Mouse (Mus musculus) gastrocnemius, postnatal 14 days (tissue): Measurements from ENCODE around the gene 6430628N08Rik. TPM values are rescaled to one million over a fixed set of nuclear protein-coding genes. Genes with fewer than 3 reads are reported as not detected.

Experiments
- DNase-seq: peaks from one replicate; pipeline ENCODE4 v3.0.0; 2021; ENCODE audit warnings: mixed read lengths
- intact Hi-C: fragments of 180-260 bp; cut with DNase I; formaldehyde crosslinking; loops from one replicate; pipeline ENCODE4 v1.15.1; 2025; ENCODE audit warnings: low total_unique reads
- total RNA-seq, 2 experiments: library from RNA; stranded (reverse); gene quantifications; 2 replicates each; pipeline ENCODE4 v1.2.3; 2021

Gene 6430628N08Rik
- total RNA-seq, 2 experiments from 2014 or later = not detected

DNA sequence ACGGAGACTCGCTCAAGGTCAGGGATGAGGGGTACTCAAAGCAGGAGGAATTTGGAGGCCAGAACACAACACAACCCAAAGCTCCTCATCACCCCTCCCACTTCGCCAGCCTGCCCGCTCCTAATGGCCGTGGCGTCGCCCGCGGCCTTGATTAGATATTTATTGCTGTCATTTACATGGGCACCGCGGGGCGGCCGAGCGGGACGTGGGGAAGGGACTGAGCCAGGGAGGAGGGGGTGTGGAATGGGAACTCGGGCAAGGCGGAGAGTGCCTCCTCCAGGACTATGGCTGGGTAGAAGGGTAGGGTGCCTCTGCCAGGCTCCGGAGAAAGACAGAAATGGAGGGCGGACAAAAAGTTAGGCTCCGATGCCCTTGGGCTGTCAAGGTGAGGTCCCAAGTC lies 46.2 kb downstream of the 6430628N08Rik start:
- DNase-seq = no peak
- intact Hi-C loops = no loop called here

DNA sequence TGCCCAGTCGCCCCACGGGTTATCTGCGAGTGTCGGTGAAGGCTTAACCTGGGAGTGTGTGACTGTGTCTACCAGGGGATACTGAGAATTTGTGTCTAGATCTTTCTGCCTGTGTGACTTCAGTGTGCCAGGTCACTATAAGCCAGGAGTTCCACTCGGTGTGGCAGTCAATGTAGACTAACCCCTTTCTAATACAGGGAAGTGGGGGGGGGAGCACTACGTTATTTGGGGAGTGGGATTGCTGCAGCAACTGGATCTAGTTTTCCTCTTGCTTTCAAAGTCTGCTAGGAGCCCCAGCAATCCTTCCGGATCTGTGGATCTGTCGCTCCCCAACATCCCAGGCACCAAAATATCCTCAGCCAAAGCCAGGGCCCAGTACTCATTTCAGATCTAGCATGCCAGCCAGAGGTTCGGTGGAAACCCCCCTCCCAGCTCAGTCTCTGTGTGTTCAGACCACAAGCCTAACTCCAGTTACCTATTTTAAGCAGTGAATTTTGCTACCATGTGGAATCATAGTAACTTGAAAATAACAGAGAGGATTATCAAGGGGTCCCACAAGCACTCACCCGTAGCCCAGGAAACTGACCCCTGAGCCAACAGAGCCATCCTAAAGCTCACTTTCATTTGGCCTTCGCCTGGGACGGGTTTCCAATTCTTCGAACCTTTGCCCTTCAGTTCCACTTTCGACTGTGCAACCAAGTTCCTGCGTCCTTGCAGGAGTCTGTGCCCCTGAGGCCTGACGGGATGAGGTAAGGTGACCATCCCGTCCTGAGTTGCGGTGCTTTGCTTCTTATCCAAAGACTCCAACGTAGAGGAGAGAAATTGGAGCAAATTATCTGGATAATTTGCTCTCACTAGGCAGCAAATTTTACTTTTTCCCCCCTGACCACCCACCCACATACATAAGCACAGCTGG lies 46.9 kb downstream of the 6430628N08Rik start:
- no peak for DNase-seq
- intact Hi-C loops = no loop called here

DNA sequence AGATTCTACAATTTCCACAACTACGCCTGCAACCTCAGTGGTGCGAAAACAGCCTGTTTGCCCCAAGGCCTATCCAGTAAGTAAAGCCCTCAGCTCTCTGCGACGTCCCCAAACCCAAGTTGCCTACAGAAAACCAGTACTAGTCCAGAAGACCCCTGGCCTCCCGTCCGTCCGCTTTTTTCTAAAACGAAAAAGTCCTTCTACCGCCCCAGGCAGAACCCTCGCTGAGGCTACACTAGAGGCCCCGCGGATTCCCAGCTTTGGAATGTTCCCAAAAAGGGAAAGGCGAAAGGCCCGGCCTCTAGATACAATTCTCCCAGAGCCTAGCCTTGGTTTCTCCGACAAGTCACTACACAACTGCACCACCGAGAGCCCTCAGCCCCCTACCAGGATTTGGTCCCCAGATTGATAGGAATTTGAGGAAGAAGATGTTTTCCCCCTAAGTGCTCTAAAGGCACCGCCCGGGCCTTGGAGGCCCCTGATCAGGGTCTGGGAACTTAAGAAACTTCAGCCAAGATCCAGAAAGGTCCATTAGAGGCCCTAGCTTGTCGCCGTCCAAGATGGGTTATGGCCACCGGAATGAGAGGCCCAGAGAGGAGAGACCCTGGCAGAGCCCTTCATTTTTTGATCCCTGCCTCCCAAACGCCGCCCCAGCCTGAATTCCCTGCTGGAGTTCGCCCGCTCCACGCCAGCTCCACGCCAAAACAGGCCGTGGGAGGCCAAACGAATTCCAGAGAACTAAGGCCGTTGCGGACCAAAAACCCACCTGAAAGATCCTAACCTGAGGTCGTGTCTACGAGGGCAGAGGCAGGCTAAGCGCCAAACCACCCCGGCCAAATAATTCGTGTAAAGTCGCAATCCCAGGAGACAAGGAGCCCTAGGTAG lies 48.1 kb downstream of the 6430628N08Rik start:
- no peak for DNase-seq
- intact Hi-C loops = no loop called here

DNA sequence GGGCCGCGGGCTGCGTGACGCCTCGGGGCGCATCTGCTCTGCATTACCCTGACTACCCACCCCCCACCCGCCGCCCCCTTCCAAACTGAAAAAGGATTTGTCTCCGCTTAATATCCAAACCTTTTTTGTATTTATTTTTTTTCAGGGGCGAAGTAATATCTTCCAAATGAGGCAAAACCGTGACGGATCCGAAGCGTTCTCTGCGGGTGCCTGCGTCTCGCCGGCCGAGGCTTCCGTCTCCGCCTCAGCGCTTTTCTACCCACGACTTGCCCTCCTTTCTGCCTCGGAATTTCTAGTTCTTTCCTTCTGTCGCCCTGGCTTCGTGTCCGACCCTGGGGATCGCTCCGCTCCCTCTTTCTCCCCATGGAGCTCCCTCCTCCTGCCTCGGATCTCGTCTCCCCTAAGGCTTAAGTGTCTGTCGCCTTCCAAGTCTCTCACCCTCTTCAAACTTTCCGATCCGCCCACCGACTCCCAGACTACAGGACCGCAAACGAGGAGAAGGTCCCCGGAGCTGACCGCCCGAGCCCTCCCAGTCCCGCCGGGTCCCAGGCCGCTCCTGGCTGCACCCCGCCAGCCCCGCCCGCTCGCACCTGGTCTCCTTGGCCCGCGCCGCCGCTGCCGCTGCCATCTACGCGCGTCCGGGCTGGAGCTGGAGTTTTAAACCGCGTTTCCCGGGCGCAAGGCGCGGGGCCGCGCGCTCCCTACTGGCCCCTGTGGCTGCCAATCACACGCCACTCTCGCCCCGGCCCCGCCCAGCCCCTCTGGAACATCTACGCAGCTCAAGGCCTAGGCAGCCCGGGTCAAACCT lies 49.0 kb downstream of the 6430628N08Rik start, which contains the start of gene Dmbx1:
TSS of gene Dmbx1 (minus strand) at position 632 of the 808 bp plus-strand sequence.
- intact Hi-C loops = no loop called here
- DNase-seq = no peak

DNA sequence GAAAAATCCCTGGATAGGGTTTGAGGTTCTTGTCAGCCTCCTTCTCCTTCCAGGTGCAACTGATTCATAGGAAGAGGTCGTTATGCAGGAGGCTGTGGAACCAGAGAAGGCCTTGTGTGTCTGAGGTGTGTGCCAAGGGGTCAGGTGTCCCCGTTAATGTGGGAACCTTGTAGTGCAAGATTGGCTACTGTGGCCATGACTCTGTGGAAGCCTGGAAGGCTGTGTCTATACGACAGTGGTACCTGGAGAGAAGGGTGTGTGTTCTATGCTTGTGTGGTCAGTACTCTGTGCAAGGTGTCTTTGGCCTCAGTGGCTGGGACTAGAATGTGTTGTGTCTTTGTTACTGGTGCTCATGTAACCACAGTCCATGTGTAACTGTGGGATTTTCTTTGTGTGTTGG lies 50.2 kb downstream of the 6430628N08Rik start:
- intact Hi-C loops = no loop called here
- DNase-seq = no peak

DNA sequence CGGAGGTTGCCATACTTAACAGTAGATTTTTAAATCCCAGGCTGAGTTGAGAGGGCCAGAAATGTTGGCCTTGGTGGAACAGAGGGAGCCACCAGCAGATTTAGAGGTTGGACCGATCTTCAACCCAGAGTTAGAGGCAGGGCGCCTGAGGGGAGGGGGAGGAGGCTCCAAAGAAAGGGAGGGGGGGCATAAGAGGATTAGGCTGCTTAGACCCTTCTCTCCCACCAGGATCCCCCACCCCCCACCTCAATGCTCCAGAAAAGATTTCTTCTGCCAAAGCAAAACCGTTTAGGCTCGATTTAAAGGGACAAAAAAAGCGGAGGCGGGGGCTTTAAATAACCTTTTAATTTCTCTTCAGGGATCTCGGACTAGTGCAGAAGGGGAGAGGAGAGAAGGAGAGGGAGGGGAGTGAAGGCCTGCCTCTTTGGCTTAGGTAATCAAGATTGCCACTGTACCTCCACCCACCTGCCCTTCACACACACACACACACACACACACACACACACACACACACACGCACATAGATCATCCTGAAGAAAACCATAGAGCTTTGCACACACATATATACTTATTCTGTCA lies 50.9 kb downstream of the 6430628N08Rik start:
- no peak for DNase-seq
- intact Hi-C loops = no loop called here

DNA sequence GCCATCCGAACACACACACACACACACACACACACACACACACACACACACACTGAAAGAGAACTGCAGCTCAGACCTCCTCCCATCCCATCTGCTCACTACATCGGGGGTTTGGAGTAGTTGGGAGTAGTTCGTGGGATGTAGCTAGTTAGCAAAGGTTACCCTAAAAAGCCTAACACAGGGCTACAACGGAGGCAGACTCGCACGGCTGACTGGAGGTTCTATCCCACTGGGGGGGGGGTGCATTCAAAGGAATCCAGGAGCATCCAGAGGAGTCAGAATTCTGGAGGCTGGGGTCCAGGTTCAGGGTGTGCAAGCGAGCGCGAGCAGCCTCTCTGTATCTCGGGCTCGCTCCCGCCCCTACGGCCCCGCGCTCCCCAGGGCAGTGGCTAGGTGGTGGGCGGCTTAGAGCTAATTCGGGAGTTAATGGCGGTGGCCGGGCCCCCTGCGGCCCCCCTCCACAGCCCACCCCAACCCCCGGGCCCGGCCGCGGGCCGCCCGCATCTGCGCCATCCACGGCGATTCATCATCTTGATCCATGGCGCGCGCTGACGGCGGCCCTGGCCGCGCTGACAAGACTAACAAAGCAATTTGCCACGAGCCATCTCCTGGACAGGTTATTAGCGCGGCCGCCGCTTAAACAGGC lies 53.3 kb downstream of the 6430628N08Rik start:
- no peak for DNase-seq
- intact Hi-C loops = no loop called here

Other genes with a start within 250 kb of the 6430628N08Rik start
- gene Cyp4b1, start 242.9 kb upstream of the 6430628N08Rik start, total RNA-seq = 1 to 10 TPM; 1.7 to 3.1 TPM
- 10 to 100 TPM; 25.0 to 27.2 TPM for gene Efcab14, start 152.9 kb upstream of the 6430628N08Rik start, total RNA-seq
- gene Tex38, start 109.6 kb upstream of the 6430628N08Rik start, total RNA-seq = 1 to 10 TPM in 1 of 2 experiments, under 1 TPM in 1; 0.80 to 1.5 TPM
- gene Atpaf1, start 105.9 kb upstream of the 6430628N08Rik start, total RNA-seq = 10 to 100 TPM; 31.2 to 42.1 TPM
- 1 to 10 TPM; 2.8 to 3.4 TPM for gene Mob3c, start 62.6 kb upstream of the 6430628N08Rik start, total RNA-seq
- 10 to 100 TPM; 23.8 to 25.4 TPM for gene Mknk1, start 51.5 kb upstream of the 6430628N08Rik start, total RNA-seq
- not detected for gene Kncn, start 6.3 kb upstream of the 6430628N08Rik start, total RNA-seq
- gene Dmbx1, start 49.3 kb downstream of the 6430628N08Rik start, total RNA-seq = not detected
- gene Faah, start 127.3 kb downstream of the 6430628N08Rik start, total RNA-seq = under 1 TPM in 1 of 2 experiments, not detected in 1; 0.39 TPM
- gene Nsun4, start 163.2 kb downstream of the 6430628N08Rik start, total RNA-seq = 10 to 100 TPM; 12.7 to 13.9 TPM
- gene Uqcrh, start 184.4 kb downstream of the 6430628N08Rik start, total RNA-seq = 100 to 1,000 TPM; 876 to 989 TPM
- 10 to 100 TPM; 19.0 to 25.0 TPM for gene Lrrc41, start 184.6 kb downstream of the 6430628N08Rik start, total RNA-seq
- 1 to 10 TPM; 1.8 to 2.2 TPM for gene Rad54l, start 233.0 kb downstream of the 6430628N08Rik start, total RNA-seq
- 10 to 100 TPM; 52.0 to 52.2 TPM for gene Pomgnt1, start 233.2 kb downstream of the 6430628N08Rik start, total RNA-seq